Mouse (Mus musculus) hindbrain, embryonic 10.5 days (tissue): ENCODE measurements around the gene Gm6377. TPM values are rescaled to one million over a fixed set of nuclear protein-coding genes. Genes with fewer than 3 reads are reported as not detected.
A peak's percentile ranks its signal among the peaks of the same experiment; 100 is the strongest.

Experiments used
- DNase-seq: peaks from one replicate; pipeline ENCODE4 v3.0.0-alpha.2; 2017; ENCODE audit warnings: low spot score
- H3K27ac ChIP-seq: fragments of 300-500 bp; sonication (generic); 2 replicates; pipeline ENCODE4 v1.5.1; 2016; ENCODE audit warnings: mild to moderate bottlenecking, moderate library complexity
- H3K27me3 ChIP-seq: fragments of 300-500 bp; sonication (generic); 2 replicates; pipeline ENCODE4 v1.6.1; 2016; ENCODE audit warnings: mild to moderate bottlenecking; ENCODE audit not compliant: poor library complexity, insufficient read depth, severe bottlenecking
- H3K36me3 ChIP-seq: fragments of 300-500 bp; sonication (generic); 2 replicates; pipeline ENCODE4 v1.6.1; 2016; ENCODE audit warnings: mild to moderate bottlenecking, moderate library complexity
- H3K4me1 ChIP-seq: fragments of 300-500 bp; sonication (generic); replicated peaks from 2 replicates; pipeline ENCODE4 v1.6.1; 2016; ENCODE audit warnings: mild to moderate bottlenecking
- H3K4me3 ChIP-seq: fragments of 300-500 bp; sonication (generic); 2 replicates; pipeline ENCODE4 v1.5.1; 2016; ENCODE audit warnings: mild to moderate bottlenecking, moderate library complexity
- H3K9me3 ChIP-seq: fragments of 300-500 bp; sonication (generic); 2 replicates; pipeline ENCODE4 v1.6.1; 2016; ENCODE audit warnings: mild to moderate bottlenecking, moderate library complexity
- WGBS: fragments of 180-500 bp; shearing (Covaris S2); methylation state at CpG from one replicate; pipeline ENCODE4 v1.1.7; 2016; 5-methylcytosine and 5-hydroxymethylcytosine counted together
- polyA plus RNA-seq: library from polyadenylated mRNA; unstranded; fragments of >200 nt; fragmentation: Nextera tagmentation; extraction: Ambion mirVana; gene quantifications from 2 replicates; pipeline ENCODE4 v1.2.1, GENCODE M21; 2016

Gene Gm6377
- 0.09 TPM in 1 of 2 replicates, not detected in the other for polyA plus RNA-seq

DNA sequence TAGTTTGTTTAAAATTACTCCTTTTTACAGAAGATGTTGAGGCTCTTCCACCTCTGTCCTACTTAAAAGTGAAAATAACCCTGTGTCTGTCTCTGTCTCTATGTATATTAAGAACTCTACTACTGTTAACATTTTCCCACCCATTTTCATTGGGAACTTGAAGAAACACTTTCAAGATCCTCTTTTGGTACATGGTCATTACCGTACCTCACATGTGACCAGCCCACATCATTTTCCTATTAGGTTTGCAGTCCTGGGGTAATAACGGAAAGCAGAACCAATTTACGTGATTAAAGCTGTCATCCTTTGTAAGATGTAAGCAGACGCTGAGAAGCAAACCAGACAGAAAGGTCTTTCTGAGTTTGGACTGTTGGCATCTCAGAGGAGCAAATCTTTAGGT is at the start of gene Gm6377:
Gm6377 (plus strand) TSS at position 289 of the 400 bp plus-strand sequence.
- 80% methylated on average over 4 of the region's 4 CpGs for WGBS
- no peak within 1 kb of the TSS for H3K4me3 ChIP-seq
- H3K27me3 ChIP-seq: no peaks in the 10 kb centered on the region
- DNase-seq: no peak
- no peak within 1 kb of the TSS for H3K27ac ChIP-seq
- H3K4me1 ChIP-seq: no peaks in the 10 kb centered on the region
- H3K36me3 ChIP-seq: no peaks in the 10 kb centered on the region
- H3K9me3 ChIP-seq: no peaks in the 10 kb centered on the region

DNA sequence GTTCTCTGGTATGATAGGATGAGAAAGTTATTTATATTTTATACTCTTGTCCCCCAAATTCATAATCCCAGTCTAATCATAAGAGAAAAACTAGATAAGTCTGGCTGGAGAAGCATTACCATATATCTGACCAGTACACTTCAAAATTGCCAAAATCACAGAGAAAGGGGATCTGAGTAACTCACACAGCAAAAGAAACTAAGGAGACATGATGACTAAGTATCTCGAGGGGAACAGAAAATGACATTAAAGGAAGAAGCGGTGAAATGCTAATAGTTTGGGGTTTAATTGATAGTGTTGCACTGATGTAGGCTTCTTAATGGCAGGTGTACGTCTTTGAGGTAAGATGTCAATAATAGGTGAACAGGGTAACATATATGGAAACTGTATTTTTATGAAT is 49.4 kb upstream of the Gm6377 start:
- WGBS: 88% methylated on average over 3 of the region's 3 CpGs
- Histone ChIP-seq H3K9me3 (no peaks in the 10 kb centered on the region), H3K27ac (no peak overlapping the region), H3K4me1 (no peaks in the 10 kb centered on the region), H3K4me3 (no peak overlapping the region), H3K36me3 (no peaks in the 10 kb centered on the region), H3K27me3 (no peaks in the 10 kb centered on the region)
- DNase-seq: no peak

DNA sequence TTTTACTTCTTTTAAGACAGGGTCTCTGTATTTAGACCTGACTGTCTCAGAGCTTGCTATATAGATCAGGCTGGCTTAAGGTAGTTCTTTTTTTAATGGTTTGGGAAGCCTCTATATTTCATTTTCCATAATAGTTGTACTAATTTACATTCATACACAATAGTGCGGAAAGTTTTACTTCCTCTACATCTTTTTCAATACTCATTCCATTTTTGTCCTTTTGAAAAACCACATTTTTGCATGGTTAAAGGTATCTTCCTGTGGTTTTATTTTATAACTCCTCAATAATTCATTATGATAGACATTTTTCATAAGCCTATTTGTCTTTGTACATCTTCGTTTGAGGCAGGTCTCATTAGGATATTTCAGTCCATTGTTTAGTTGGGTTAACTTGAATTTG is 45.3 kb upstream of the Gm6377 start:
- H3K4me3 ChIP-seq: no peak overlapping the region
- H3K27me3 ChIP-seq: no peaks in the 10 kb centered on the region
- peaks cover 9% of the 10 kb centered on the region for H3K36me3 ChIP-seq

DNA sequence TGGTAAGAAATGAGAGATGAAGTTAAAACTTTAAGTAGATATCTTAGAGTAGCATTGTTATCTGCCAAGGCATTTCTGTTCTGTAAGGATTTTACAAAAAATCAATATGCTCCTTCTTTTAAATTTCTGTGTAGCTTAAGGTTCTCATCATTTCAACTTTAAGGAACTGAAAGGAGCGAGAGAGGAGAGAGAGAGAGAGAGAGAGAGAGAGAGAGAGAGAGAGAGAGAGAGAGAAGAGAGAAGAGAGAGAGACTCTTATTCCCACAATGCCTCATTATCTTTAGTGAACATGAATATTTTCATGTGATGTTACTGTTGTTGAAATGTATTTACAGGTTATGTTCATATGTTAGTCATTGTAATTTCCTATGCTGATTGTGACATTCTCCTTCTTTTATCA is 36.2 kb upstream of the Gm6377 start:
- Histone ChIP-seq H3K4me3 (no peak overlapping the region), H3K27me3 (no peaks in the 10 kb centered on the region), H3K4me1 (no peaks in the 10 kb centered on the region), H3K36me3 (no peaks in the 10 kb centered on the region), H3K27ac (no peak overlapping the region), H3K9me3 (no peaks in the 10 kb centered on the region)
- 88% methylated on average over 1 of the region's 1 CpGs for whole genome bisulfite sequencing
- DNase-seq: no peak

More for the DNA sequence above, 45.3 kb upstream of the Gm6377 start:
- no peak overlapping the region for H3K27ac ChIP-seq
- no peaks in the 10 kb centered on the region for H3K9me3 ChIP-seq
- H3K4me1 ChIP-seq: no peaks in the 10 kb centered on the region
- 94% methylated on average over 2 of the region's 2 CpGs for WGBS
- no peak for DNase-seq

DNA sequence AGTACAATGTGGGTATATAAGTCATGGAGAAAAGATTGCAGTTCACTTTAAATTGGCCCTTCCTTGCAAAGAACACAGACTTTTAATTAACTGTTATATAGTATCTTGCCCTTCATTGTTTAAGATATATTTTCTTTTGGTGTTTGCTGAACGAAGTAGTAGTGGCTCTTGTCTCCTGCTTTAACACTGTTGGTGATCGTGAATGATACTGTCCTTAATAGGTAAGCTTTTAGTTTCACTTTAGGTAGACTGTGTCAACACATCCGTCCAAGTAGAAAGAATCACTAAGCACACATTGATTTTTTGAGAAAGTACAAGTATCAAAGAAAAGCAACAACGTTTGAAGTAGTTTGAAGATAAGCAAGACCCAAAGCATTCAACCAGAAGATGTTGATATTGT is 35.7 kb upstream of the Gm6377 start:
- 83% methylated on average over 4 of the region's 4 CpGs for WGBS
- no peak for DNase-seq
- Histone ChIP-seq H3K4me1 (no peaks in the 10 kb centered on the region), H3K9me3 (no peaks in the 10 kb centered on the region), H3K4me3 (no peak overlapping the region), H3K27ac (no peak overlapping the region), H3K36me3 (no peaks in the 10 kb centered on the region), H3K27me3 (no peaks in the 10 kb centered on the region)

DNA sequence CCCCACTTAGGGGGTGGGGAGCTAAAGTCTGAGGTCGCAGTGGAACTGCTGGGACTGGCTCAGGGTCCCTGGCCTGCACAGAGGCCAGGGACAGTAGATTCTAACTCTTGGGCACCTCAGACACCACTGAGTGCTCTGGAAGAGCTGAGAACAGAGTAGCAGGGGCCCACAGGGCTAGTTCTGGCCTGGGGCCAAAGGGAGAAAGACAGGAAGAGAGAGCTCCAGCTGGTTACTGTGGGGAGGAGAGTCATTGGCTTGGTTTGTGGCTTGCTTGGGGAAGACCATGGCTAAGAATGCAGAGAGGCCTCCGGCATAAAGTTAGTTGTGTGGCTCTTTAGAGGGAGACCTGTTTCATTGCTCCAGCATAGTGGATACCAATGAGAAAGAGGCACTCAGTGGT is 21.5 kb upstream of the Gm6377 start:
- Histone ChIP-seq H3K4me1 (no peaks in the 10 kb centered on the region), H3K27me3 (no peaks in the 10 kb centered on the region), H3K27ac (no peak overlapping the region), H3K4me3 (no peak overlapping the region), H3K9me3 (no peaks in the 10 kb centered on the region), H3K36me3 (no peaks in the 10 kb centered on the region)
- 71% methylated on average over 2 of the region's 2 CpGs for WGBS
- no peak for DNase-seq

DNA sequence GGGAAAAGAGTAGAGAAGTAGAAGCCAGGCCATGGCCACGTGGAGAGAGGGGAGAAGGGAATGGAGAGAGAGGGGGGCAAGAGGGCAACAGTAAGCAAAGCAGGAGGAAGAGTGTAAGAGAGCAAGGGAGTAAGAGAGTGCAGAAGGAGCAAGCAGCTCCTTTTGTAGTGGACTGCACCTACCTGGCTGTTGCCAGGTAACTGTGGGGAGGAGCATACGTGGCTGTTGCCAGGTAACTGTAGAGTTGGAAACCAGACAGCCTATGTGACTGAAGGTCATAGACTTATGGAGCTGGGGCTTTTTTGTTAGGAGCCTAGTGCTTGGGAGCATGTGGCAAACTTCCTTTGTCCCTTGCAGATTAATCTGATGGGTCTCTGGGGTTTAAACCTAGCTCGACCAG is 21.1 kb upstream of the Gm6377 start:
- 38% methylated on average over 3 of the region's 3 CpGs for WGBS
- Histone ChIP-seq H3K27me3 (no peaks in the 10 kb centered on the region), H3K9me3 (no peaks in the 10 kb centered on the region), H3K27ac (no peak overlapping the region), H3K4me3 (no peak overlapping the region), H3K4me1 (no peaks in the 10 kb centered on the region), H3K36me3 (no peaks in the 10 kb centered on the region)
- no peak for DNase-seq

DNA sequence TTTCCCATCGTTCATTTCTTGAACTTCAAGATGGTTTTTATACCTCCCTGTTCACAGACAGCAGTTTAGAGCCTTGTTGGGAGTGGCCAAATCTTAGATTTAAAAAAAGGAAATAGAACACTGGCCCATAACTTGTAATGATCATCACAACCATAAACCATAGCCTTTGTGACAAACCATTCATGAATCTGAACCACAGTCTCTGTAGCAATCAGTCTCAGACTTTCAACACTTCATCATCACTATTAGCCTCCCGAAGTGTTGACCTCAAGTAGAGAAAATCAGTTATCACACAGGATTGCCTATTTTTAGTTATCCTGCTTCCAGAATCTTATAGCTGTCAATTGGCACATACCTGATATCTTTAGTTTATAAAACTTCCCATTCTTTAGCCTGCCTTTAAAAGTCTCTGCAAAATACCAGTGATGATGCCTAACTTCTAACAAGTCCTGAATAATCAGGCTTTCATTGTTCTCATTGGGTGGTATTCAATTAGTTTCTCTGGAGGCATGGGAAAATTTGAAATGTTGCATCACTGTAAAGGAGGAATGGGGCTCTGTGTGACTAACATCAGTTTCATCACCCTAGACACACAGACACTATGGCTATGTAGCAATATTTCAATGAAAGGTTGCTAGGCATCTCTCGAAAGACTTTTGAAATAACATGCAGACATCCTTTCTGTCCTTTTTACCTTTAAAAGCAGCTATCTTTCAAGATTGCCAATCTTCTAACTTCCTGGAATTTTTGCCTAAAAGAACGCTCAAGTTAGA is 11.7 kb upstream of the Gm6377 start:
- Histone ChIP-seq H3K9me3 (no peaks in the 10 kb centered on the region), H3K4me1 (no peaks in the 10 kb centered on the region), H3K27ac (no peak overlapping the region), H3K36me3 (no peaks in the 10 kb centered on the region), H3K27me3 (no peaks in the 10 kb centered on the region), H3K4me3 (no peak overlapping the region)
- 81% methylated on average over 4 of the region's 4 CpGs for WGBS
- DNase-seq: no peak

DNA sequence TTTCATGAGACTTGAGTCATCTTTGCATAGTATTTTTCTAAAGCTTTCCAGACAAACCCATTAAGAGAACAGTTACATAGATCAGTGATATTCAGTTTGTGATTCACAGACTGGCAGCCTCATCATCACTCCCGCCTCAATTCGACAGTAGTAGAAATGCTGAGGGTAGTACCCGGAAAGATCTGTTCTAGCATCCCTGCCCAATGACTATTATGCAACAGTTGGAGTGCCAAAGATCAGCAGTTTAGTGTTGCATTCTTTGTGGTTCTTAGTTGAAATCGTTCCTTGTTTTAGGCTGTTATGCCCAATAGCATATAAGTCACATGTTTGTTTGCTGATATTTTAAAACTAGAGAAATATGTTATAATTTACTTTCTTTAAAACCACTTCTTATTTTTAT is 6.9 kb upstream of the Gm6377 start:
- Histone ChIP-seq H3K36me3 (no peaks in the 10 kb centered on the region), H3K27me3 (no peaks in the 10 kb centered on the region), H3K4me1 (no peaks in the 10 kb centered on the region), H3K9me3 (no peaks in the 10 kb centered on the region), H3K4me3 (no peak overlapping the region), H3K27ac (no peak overlapping the region)
- WGBS: 90% methylated on average over 4 of the region's 4 CpGs
- no peak for DNase-seq

DNA sequence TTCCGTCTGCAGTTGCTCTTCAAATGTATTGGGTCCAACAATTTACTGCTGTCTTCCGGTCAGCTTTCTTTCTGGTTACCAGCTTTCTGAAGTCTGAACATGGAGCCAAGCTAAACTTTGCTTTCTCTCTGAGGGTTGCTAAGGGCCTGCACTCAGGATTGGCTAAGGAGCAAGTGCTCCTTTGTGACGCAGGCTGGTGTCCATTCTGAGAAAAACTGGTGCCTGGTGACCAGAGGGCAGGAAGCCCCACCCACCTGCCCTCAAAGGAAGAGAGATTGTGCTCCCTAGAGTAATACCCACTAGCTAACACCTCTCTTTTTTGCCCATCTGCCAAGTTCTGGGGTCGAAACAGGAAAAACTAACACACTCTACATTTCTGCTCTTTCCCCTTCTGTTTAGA is 5.6 kb upstream of the Gm6377 start:
- Histone ChIP-seq H3K4me1 (no peaks in the 10 kb centered on the region), H3K27me3 (no peaks in the 10 kb centered on the region), H3K4me3 (no peak overlapping the region), H3K27ac (no peak overlapping the region), H3K9me3 (no peaks in the 10 kb centered on the region), H3K36me3 (no peaks in the 10 kb centered on the region)
- DNase-seq: peak; percentile 4
- 72% methylated on average over 4 of the region's 4 CpGs for WGBS

DNA sequence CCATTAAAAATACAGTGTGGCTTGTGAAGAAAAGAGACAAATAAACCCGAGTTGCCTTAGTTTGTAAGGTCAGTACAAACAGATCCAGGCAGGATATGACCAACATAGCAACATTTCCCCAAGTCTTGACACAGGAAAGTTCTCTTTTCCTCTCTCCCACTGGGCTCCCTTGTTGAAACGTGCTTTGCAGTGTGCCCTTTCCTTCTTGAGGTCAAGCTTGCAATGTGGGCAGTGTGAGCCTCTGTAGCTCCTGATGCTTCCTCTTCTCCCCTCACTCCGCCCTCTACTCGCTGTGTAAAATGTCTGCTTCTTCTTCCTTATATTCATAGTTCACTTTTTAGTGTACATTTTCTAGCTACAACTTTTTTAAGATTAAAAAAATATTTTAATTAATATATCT is 5.1 kb upstream of the Gm6377 start:
- 62% methylated on average over 4 of the region's 4 CpGs for WGBS
- Histone ChIP-seq H3K9me3 (no peaks in the 10 kb centered on the region), H3K36me3 (no peaks in the 10 kb centered on the region), H3K27me3 (no peaks in the 10 kb centered on the region), H3K4me1 (no peaks in the 10 kb centered on the region), H3K27ac (no peak overlapping the region), H3K4me3 (no peak overlapping the region)
- no peak for DNase-seq

DNA sequence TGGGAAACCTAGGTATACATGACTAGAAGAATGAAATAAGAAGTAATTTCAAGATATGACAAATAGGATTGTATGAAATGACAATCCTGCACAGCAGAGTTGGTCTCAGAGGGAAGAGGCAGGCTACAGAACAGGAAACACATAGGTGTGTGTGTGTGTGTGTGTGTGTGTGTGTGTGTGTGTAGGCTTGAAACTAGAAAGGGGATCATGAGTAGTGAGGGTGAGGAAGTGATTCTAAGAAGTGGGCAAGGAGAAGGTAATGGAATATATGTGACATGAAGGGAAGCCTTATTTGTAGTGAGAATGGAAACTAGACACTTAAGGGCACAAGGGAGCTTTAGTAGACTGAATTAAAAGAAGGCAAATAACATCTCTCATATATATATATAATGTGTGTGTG is 11.3 kb downstream of the Gm6377 start:
- no peaks in the 10 kb centered on the region for H3K9me3 ChIP-seq
- H3K27me3 ChIP-seq: no peaks in the 10 kb centered on the region
- H3K4me3 ChIP-seq: no peak overlapping the region
- H3K4me1 ChIP-seq: no peaks in the 10 kb centered on the region
- DNase-seq: no peak
- no peak overlapping the region for H3K27ac ChIP-seq
- no peaks in the 10 kb centered on the region for H3K36me3 ChIP-seq

DNA sequence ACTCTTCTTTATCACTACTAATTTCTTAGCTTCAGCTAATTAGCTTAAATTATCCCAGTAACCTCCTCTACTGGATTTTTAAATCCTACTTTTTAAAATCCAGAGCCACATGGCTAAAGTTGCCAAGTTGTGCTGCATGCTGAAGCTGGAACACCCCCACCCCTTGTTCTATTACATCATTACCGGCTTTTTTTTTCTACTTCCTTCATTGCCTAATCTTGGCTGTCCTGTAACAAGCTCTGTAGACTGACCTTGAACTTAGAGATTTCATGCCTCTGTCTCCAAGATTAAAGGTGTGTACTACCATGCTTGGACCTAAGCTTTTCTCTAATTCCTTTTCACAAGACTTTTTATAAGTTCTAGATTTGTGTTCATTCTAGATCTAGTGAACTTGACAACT is 32.2 kb downstream of the Gm6377 start:
- H3K36me3 ChIP-seq: no peaks in the 10 kb centered on the region
- H3K9me3 ChIP-seq: no peaks in the 10 kb centered on the region
- 91% methylated on average over 1 of the region's 1 CpGs for WGBS
- no peaks in the 10 kb centered on the region for H3K27me3 ChIP-seq
- no peak overlapping the region for H3K4me3 ChIP-seq
- H3K4me1 ChIP-seq: no peaks in the 10 kb centered on the region
- no peak for DNase-seq
- H3K27ac ChIP-seq: no peak overlapping the region
